Mouse (Mus musculus) embryo, embryonic 9.5 days (tissue): ENCODE results near the gene Syne3.

Source experiments
- DNase-seq: peaks from one replicate; pipeline ENCODE4 v3.0.0-alpha.2; 2017; ENCODE audit errors: extremely low spot score

Syne3 gene

DNA sequence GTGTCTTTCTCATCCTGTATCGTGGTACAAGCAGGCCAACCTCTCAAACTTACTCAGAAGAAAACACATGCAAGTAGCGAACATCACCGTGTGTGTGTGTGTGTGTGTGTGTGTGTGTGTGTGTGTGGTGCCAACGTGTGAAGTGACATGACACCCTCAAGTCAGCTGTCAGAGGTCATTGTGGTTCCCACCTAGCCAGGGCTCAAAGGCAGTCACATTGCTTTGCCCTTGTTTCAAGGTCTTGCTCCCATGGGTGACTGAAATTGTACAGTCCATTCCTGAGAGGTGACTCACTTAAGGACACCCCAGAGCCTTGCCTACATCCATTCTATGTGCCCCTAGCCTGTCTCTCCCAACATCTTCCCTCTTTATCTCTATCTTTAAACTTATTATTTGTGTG, 40.0 kb downstream of the Syne3 start:
- no peak for DNase-seq

DNA sequence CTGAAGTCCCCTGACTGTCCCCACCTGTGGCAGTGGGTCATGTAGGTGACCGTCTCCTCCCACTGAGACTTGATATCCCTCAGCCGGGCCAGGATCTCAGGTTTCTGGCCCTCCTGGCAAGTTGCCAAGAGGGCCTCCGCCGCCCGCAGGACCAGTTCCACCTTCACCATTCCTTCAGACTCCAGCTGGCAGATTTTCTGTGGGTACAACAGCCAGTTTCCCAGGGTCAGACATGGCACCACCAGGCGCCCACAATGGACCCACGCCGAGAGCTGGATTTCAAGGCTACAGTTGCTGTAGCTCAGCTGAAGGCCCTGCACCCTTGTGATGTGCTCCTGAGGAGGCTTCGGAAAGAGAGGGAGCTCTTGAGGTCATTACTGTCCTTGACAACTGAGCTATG, 40.4 kb downstream of the Syne3 start:
- DNase-seq = no peak

DNA sequence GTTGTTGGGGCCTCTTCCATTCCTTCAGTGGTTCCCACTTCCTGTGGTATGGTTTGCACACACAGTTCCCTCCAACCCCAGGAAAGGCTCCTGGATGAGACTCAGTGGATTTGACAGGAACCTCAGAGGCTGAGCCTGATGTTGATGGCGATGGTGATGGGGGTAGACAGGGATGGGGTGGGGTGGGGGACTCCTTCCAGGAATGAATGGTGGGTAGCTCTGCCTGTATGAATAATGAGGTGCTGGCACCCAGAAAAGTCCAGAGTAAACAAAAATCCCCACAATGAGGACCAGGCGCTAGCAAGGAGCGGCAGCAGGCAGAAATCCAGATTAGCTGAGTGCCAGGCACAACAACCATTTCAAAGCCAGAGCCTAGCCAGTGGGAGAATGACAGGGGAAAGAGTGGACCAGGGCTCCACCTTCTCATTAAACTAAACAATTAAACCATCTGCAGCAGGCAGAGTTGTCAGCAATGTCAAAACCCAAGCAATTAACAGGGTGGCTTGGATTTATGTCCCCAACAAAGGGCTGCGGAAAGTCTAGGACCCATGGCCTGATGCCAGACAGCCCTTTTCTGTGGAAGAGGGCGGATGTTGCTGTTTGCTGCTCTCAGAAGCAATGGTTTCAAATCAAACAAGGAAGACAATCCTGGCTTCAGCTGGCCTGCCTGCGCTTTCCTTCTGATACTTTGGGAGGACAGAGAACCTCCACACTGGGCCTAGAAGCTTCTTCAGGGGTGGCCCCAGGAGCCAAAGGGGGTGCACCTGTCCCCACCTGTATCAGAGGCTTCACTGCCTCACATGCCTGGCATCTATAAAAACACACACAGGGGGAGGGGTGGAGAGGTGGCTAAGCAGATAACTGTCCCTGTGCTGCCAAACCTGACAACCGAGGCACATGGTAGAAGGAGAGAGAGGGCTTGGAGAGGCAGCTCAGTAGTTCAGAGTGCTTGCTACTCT, 44.4 kb downstream of the Syne3 start:
- DNase-seq = no peak

DNA sequence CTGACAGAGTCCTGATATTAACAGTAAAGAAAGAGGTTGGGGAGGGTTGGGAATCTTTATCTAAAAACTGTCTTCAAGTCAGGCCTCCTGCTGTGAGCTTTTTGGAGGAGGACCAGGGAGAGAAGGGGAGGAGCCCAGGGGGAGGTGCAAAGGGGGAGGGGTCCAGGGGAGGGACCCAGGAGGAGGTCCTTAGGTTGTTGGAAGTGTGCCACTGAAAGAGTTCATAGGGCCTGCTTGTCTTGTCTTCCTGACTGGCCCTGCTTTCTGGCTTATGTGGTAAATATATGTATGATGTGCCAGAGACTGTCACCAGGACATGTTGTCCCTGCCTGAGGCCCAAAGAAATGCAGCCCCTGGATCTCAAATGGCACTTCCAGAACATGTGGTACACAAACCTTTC, 49.2 kb downstream of the Syne3 start:
- no peak for DNase-seq

DNA sequence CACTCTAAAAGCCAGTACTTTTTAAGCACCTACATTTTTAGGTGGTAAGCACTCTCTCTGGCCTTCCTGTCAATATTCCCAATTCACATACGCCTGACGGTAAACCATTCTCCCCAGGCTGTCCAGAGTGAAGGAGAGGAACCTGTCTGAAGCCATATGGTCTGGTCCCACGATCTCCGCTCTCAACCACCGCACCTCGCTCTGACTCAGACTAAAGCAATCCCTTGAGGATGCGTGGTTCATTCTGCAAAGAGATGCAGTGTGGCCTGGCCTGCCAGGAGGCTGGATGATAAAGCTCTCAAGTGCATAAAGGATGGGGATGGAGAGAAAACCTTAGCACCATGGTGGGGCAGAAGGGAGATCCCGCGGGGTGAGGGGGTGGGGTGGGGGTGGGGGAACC, 49.6 kb downstream of the Syne3 start:
- DNase-seq = no peak

DNA sequence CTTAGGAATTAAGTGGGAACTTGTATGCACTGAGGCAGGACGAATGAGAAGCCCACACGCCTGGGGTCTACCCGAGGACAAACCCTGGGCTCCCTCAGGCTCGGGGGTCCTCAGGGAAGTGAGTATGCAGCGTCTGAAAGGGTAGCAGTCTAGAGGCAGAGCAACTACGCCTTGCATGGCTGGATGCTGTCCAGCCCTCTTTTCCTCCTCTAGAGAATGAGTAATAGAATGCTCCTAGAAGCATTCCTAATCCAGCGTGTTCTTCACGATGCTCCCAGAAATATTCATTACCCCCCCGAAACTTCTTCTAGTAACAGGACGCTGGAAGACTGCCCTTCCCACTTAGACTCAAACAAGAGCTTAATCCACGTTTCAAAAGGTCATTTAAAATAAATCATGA, 51.3 kb downstream of the Syne3 start:
- DNase-seq = no peak

DNA sequence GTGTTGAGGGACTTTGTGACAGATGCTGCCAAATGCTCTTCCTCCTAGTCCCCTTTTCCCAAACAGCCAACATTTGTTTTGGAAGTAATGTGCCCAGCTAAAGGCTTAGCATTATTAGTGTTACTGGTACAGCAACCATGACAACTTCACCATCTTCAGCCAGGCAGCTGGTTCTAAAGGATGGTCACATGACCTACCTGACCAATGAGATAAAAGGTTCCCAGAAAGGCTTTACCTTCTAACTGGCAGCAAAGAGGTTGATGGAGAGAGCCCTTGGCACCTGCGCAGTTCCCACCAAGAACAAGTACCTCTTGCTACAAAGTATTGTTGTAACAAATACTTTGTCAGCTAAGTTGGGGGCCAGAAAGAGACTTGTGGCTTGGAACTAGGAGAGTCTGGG, 52.4 kb downstream of the Syne3 start:
- no peak for DNase-seq

DNA sequence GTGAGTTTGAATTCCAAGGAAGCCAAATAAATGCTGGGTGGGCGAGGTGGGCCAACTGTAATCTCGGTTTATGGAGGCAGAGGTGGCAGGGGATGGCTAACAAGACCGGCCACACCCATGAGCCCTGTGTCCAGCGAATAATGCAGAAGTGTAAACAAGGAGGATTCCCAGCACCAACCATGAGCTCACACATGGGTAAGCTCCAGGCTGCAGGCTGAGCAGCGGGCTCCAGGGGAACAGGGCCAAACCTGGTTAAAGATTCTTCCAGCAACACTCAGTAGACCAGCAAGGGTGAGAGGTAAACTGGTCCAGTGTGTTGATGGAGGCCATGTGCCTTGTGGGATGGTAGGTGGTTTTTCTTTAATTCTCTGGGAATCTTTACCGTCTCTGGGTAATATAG, 53.2 kb downstream of the Syne3 start:
- no peak for DNase-seq

DNA sequence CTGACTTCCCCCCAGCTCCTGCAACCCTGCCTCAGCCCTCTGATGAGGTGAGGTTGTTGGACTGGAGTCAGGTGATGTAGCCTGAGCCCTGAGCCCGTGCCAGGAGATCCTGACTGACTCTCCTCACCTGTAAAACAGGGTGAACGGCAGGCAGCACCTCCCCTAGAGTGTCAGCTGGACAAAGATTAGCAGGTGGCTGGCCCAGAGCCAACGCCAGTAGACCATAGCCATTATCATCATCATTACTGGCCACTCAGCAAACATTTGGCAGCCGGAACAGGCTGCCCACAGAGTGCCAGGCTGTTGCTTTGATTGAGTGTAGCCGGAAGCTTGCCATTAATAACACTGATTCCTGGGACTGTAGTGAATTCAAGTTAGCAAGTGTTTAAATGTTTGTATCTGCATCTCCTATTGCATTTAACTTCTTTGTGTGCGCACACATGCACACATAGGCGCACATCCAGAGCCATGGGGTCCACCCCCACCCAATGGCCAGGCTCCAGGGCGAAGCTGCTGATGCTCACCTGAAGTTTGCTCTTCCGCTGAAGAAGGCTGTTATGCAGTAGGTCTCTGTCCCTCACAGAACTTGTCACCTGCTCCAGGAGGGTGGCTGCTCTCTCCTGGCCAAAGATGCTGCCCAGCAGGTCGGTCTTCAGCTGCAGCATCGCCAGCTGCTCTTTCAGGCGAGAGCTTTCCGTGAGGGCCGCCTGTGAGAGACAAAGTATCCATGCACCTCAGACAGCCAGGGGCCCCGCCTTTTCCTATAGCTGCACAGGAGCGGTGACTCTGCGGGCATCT, 54.4 kb downstream of the Syne3 start:
- no peak for DNase-seq

DNA sequence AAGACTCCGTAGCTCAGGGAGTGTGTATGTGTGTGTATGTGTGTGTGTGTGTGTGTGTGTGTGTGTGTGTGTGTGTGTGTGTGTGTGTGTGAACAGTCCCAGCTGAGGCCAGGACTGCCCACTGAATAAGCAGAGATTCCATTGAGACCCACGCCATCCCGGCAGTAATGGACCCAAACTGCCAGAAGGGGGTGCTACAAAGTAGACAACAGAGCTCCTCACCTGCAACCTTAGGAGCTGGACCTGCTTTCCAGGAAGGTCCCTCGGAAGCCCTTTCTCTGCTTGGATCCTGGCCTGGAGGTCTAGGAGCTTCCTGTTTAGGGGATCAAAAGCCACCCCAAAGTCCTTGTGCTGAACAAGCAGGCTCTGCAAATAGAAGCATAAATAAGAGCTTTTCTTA, 55.7 kb downstream of the Syne3 start:
- DNase-seq = peak; percentile 77

DNA sequence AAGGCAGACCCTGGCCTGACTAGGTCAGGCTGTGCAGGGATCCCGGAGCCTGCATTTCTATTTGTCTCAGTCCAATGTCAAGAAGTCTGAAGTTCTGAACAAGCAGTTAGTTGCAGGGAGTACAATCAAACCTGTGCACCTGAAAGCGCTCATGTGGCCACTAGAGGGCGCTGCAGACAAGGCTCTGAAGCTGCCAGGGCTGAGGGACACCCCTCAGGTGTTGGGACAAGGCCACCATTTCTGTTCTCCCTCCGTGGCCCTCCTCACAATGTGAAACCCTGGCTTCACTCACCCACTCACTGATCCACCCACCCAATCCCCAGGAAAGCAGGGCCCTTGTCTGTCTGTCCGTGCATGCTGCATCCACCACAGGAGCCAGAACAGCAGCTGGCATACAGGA, 57.2 kb downstream of the Syne3 start:
- DNase-seq = peak; percentile 72

DNA sequence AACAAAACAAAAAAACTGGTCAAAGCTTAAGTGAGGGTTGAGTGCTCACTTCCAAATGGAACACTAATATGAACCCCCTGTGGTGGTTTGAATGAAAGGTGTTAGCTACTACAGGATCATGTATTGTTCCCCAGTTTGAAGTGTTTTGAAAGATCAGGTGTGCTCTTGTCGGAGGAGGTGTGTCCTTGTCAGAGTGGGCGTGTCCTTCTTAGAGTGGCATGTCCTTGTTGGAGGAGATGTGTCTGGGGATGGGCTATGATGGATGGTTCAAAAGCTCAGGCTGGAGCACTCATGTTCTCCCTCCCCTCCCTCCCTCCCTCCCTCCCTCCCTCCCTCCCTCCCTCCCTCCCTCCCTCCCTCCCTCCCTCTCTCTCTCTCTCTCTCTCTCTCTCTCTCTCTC, 61.7 kb downstream of the Syne3 start:
- no peak for DNase-seq

DNA sequence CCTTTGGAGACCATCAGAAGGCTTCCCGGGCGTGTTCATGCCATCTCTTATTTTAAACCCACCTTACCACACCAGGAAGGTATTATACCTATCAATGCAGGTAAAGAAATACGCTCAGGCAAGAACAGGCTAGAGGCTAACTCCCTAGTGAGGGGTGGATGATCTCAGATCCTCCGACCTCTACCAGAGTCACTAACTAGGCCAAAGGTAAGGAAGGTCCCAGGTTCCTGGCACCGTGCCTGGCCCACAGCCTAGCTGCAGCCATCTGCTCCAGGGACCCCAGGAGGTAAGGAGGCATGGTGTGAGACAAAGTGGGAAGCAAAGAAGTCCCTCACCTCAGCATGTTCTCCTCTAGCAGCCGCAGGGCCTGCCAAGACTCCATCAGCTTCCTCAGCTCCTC, 63.4 kb downstream of the Syne3 start:
- no peak for DNase-seq

DNA sequence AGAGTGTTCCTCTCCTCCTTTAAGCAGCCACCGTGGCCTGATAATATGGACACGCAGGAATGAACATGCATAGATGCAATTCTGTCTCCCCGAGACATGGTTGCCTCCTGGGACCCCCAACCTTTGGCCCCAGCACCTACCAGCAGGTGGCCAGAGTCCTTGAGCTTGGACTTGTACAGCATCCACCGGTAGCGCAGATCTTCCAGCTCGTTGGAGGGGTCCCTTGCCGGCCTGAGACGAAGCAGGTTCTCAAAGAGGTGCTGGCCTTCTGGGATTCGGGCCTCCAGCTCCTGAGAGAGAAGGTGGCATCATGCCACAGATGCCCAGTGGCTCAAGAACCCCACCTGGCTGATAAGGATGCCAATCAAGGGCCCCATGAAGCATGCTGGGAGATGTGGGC, 69.1 kb downstream of the Syne3 start:
- no peak for DNase-seq

DNA sequence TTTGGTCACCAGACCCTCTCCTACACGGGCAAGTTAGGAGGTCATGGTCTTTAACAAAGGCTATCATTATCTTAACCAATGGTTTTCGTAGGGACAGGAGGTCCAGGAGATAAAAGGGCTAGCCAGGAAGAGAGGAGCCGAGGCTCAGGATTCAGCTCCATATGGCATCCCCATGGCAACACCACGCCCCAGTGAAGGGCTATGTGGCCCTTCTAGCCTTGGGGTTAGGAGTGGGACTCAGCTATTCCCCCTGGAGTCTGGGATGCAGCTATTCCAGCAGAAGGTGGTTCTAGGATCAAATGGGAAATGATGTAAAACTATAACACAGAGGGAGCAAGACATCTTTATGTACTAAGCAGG, 69.6 kb downstream of the Syne3 start:
- DNase-seq = no peak

DNA sequence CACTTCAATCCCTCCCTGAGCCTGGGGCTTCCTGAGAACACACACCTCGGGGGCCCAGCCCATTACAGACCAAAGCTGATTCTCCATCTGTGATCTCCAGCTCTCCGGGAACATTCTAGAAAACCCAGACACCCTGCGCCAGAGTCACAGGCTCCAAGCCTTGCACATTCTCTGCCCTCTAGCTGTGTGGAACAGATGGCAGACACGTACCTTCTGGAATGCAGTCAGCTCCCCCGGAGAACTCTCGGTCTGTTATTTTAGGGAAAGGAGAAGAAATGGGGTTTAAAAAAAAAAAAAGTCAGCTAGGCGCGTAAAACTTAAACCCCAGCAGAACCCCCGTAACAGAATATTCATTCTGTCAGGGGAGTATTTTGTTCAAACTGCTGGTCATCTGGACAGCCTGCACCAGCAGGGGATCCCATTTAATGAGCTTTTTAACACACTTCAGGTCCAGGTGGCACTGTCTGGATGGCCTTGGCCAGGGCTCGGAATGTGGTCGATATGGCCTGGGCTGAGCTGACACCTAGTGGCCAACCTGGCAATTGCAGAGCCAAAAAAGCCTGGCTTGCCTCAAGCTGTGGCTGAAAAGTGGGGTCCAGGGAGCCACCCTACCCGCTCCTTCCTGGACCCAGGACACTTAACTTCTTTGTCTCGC, 70.1 kb downstream of the Syne3 start:
- peak; percentile 85 for DNase-seq

DNA sequence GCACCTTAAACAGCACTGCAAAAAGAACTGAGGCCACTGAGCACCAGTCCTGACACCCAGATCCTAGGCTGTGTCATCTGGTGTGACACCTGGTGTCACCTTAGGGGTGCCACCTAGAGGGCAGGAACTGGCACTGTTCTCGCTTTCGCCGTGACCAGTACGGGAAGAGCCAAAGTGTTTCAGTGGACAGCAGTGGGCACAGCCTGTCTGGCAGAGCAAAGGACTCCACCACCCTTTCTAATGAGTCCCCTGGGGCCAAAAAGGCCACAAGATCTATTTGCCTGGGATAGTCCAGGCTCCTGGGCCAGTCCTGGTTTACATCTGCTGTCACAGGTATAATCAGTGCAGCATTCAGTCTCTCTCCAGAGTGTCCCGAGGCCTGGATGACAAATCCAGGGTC, 70.7 kb downstream of the Syne3 start:
- DNase-seq = no peak

DNA sequence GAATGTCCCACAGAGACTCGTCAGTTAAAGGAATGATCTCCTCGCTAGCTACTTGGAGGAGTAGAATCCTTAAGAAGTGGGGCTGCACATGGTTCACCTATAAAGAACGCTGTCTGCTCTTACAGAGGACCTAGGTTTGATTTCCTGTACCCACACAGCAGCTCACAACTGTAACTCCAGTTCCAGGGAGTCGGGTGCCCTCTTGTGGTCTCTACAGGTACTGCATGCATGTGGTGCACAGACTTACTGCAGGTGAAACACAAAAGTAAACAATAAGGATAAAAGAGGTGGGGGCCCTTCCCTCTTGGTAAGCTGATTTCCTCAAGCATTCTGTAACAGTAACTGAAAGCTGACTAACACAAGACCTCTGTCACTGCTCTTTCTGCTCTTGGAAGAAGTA, 73.4 kb downstream of the Syne3 start:
- DNase-seq = peak; percentile 60

DNA sequence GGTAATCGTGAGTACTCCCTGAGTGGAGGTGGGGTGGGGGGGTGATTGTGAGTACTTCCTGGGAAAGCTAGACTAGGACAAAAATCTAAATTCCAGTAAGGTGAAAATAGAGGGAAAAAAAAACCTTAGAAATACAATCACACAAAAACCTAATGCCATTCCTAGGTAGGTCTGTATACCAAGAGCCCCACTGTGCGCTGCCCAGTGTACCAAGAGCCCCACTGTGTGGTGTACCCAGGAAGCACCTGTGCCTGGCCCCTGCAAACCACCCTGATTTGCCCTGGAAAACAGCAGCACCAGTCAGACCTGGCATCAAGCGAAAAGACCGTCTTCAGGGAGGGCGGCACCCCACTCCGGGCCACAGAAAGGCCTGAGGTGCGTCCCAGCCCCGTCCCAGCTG, 74.5 kb downstream of the Syne3 start:
- DNase-seq = no peak

DNA sequence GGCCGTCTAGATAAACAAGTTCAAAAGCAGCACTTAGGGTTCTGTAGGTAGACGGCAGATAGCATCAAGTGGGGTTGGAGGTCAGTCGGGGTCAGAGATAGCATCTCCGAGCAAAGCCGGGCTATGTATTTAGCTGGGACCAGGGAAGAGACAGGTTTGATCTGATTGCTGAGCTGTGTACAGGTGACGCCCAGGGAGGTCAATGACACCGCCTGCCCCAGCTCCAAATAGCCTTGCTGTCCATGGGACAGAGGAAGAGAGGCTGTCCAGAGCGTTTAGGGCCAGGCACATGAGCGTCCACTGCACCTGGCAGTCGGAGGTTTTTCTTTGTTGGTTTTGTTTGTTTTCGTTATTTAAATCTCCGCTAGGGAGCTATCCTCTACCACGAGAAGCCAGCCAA, 75.8 kb downstream of the Syne3 start:
- DNase-seq = no peak

DNA sequence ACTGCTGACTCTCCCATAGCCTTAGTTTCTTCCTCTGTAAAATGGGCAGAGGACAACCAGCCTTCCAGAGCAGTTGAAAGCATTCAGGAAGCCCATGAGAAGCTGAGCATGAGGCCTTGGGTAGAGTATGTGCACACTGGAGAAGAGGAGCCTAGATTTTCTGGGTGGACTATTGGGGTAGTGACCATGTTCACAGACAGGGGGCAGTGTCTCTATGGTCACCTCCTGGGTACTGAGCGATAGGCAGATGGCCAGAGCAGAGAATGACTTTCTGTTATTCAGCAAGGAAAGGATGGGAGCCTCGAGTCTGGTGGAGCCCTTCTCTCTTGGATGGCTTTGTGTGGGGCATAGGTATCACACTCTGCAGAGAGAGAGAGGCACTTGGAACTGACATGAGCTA, 76.4 kb downstream of the Syne3 start:
- DNase-seq = no peak

DNA sequence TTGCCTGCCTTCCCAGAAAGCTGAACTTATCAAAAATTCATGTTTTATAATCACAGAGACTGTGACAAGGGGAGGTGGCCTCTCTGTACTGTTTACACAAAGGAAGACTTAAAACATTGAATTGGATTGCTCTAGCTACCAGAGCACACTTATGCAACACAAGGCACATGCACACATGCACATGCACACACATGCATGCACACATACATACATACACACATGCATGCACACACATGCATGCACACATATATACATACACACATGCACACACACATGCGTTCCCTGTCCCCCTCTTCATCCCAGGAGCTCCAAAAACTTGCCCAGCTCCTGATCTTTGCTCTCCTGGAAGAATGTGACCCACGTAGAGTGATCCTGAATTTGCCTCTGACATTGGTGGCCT, 83.8 kb downstream of the Syne3 start:
- DNase-seq = no peak

DNA sequence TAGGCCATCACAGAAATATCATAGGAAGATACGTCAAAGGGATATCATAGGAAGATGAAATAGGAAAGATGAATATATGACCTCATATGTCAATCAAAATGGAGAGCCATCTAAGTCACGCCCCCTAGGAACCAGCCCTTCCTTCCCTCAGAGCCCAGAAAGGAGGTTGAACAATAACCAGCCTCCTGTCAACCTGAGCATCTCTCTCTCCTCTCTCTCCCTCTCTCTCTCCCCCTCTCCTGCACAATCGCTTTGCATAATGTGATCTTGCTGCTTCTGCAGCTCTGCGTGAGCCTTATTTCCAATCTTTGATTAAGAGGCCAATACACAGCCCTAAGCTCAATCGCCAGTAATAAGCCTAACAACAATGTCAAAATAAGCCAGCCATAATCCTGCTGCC, 84.6 kb downstream of the Syne3 start:
- no peak for DNase-seq
